Mouse (Mus musculus) embryonic facial prominence, embryonic 11.5 days (tissue): ENCODE results near the gene Ube2j1. TPM values are rescaled to one million over a fixed set of nuclear protein-coding genes. Genes with fewer than 3 reads are reported as not detected.

Experiments
- ATAC-seq: fragments of 200-750 bp; cut with Nextera tagmentation; replicated peaks from 2 replicates; pipeline ENCODE4 v1.8.0; 2017; ENCODE audit warnings: low read depth; ENCODE audit not compliant: insufficient number of reproducible peaks, low FRiP score, low TSS enrichment
- DNase-seq: peaks from one replicate; pipeline ENCODE4 v3.0.0-alpha.2; 2015; ENCODE audit warnings: low spot score
- H3K27ac ChIP-seq: fragments of 300-500 bp; sonication (generic); replicated peaks from 2 replicates; pipeline ENCODE4 v1.5.1; 2014; ENCODE audit warnings: mild to moderate bottlenecking, low read depth, low read length, control low read depth
- H3K27me3 ChIP-seq: fragments of 300-500 bp; sonication (generic); 2 replicates; pipeline ENCODE4 v1.6.1; 2014; ENCODE audit warnings: mild to moderate bottlenecking, low read length, moderate library complexity, mixed read lengths; ENCODE audit not compliant: control insufficient read depth, insufficient read depth
- H3K36me3 ChIP-seq: fragments of 300-500 bp; sonication (generic); replicated peaks from 2 replicates; pipeline ENCODE4 v1.6.1; 2014; ENCODE audit warnings: low read depth, mild to moderate bottlenecking, low read length, moderate library complexity, mixed read lengths; ENCODE audit not compliant: control insufficient read depth, insufficient read depth
- H3K4me1 ChIP-seq: fragments of 300-500 bp; sonication (generic); 2 replicates; pipeline ENCODE4 v1.6.1; 2014; ENCODE audit warnings: low read length, mixed read lengths; ENCODE audit not compliant: control insufficient read depth, insufficient read depth
- H3K4me2 ChIP-seq: fragments of 300-500 bp; sonication (generic); 2 replicates; pipeline ENCODE4 v1.6.1; 2014; ENCODE audit warnings: low read depth, mild to moderate bottlenecking, control low read depth, low read length, moderate library complexity
- H3K4me3 ChIP-seq: fragments of 300-500 bp; sonication (generic); 2 replicates; pipeline ENCODE4 v1.5.1; 2014; ENCODE audit warnings: low read depth, low read length, control low read depth
- H3K9ac ChIP-seq: fragments of 300-500 bp; sonication (generic); replicated peaks from 2 replicates; pipeline ENCODE4 v1.6.1; 2014; ENCODE audit warnings: mild to moderate bottlenecking, control low read depth, low read length
- H3K9me3 ChIP-seq: fragments of 300-500 bp; sonication (generic); replicated peaks from 2 replicates; pipeline ENCODE4 v1.6.1; 2016; ENCODE audit warnings: mild to moderate bottlenecking, low read length, inconsistent platforms, mixed read lengths; ENCODE audit not compliant: control insufficient read depth
- WGBS: fragments of 180-500 bp; shearing (Covaris S2); extraction: QIAGEN DNeasy Blood & Tissue Kit; methylation state at CpG from one replicate; pipeline ENCODE4 v1.1.7; 2014; 5-methylcytosine and 5-hydroxymethylcytosine counted together
- polyA plus RNA-seq: library from polyadenylated mRNA; unstranded; fragments of >200 nt; fragmentation: Nextera tagmentation; extraction: Ambion mirVana; gene quantifications from 2 replicates; pipeline ENCODE4 v1.2.1, GENCODE M21; 2014

Ube2j1 gene
- polyA plus RNA-seq, 1 experiment from 2014 or later = 47.1 TPM

DNA sequence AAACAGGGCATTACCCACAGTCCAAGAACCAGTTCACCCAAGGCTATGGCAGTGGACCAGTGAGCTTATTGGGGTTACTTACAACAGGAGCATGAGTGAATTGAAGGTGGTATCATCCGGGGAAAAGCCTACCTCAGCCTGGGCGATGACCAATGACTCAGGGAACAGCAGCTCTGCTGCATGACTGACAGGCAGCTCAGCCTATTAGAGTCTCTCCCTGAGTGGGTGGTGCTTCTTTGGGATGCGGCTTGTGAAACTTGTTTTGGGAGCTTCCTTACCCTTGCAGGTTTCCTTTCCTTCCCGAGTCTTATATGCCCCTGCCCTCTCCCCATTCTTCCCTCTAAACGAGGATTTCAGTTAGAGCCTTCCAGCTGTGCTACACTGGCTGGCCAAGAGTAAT is 21.4 kb downstream of the Ube2j1 start:
- H3K27me3 ChIP-seq = no peaks in the 10 kb centered on the region
- 85% methylated on average over 5 of the region's 5 CpGs for WGBS
- no peak overlapping the region for H3K27ac ChIP-seq
- no peak overlapping the region for H3K4me3 ChIP-seq
- no peaks in the 10 kb centered on the region for H3K4me1 ChIP-seq
- H3K9me3 ChIP-seq = no peaks in the 10 kb centered on the region
- peaks cover 2% of the 10 kb centered on the region for H3K36me3 ChIP-seq
- no peak overlapping the region for H3K9ac ChIP-seq
- ATAC-seq = no peak
- no peak overlapping the region for H3K4me2 ChIP-seq
- no peak for DNase-seq

DNA sequence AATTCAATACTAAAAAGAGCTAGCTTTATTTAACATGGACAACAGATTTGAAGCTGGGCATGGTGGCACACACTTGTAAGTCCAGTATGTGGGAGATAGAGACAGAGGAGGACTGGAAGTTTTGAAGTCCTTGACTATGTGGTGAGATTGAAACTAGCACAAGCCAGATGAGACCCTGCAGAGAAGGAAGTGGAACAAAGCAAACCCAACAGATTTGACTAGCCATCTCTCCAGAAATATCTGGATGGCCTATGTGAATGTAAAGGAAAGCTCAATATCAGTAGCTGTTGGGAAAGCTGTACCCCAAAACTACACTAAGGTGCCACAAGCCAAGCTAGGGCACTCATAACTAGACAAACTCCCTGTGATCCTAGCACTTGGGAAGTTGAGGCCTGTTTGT is 23.2 kb downstream of the Ube2j1 start:
- DNase-seq (no peak), ATAC-seq (no peak)

DNA sequence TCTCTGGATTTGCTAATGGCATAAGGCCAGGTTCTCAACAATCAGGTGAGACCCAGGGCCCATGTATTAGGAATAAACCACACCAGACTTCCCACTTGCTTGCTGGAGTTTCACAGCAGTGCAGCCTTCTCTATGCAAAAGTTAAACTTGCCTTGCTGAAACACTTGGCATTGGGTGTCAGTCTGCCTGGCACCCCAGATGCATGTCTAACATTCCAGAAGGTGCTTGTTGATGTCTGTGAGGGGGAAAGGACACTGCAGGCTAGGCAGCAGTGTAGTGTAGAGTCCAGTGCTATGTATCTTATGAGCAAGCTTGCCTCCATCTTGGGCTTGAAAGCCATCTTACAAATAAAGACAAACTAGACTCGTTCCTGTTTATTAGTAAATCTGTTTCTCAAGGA is 25.1 kb downstream of the Ube2j1 start:
- Histone ChIP-seq H3K4me2 (no peak overlapping the region), H3K36me3 (no peaks in the 10 kb centered on the region), H3K27ac (no peak overlapping the region), H3K9me3 (no peaks in the 10 kb centered on the region), H3K27me3 (no peaks in the 10 kb centered on the region), H3K4me1 (no peaks in the 10 kb centered on the region), H3K4me3 (no peak overlapping the region), H3K9ac (no peak overlapping the region)
- no peak for ATAC-seq
- DNase-seq = no peak
- WGBS = 82% methylated on average over 1 of the region's 1 CpGs

More for the DNA sequence above, 23.2 kb downstream of the Ube2j1 start:
- Histone ChIP-seq H3K4me1 (no peaks in the 10 kb centered on the region), H3K9me3 (no peaks in the 10 kb centered on the region), H3K36me3 (peaks cover 2% of the 10 kb centered on the region), H3K9ac (no peak overlapping the region), H3K27ac (no peak overlapping the region), H3K4me3 (no peak overlapping the region), H3K27me3 (no peaks in the 10 kb centered on the region), H3K4me2 (no peak overlapping the region)

DNA sequence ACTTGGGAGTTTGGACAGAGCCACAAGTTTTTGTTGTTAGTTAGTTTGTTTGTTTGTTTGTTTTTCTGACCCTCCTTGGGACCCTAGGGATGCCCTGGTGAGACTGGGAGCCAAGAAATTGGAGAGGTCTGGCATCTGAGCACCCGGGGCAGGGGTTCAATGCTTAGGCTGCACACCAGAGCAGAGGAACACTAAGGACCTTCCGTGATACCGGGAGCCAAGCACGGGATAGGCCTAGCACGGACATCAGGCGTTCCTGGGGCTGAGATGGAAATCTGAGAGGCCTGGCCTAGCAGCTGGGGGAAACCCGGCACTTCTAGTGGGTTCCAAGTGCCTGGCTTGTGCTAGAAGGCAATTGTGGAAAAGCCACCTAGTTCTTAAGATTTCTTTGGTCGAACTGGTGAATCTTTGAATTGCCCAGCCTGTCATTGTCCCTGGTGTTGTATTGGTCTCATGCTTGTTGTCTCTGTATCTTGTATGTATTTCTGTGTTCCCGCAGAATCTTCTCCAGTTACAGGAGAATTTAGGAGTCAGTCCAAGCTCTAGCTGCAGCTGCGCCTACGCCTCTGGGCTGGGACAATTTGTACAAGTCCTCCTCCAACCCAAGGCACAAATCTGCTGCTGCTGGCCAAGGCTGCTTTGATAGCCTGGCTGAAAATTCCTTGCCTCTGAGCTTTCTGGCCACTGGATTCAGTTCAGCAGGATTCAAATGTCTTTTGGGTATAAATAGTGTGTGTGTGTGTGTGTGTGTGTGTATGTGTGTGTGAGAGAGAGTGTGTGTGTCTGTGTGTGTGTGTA is 26.9 kb downstream of the Ube2j1 start:
- ATAC-seq (no peak), DNase-seq (peak; percentile 27)
- no peak overlapping the region for H3K4me2 ChIP-seq
- no peaks in the 10 kb centered on the region for H3K36me3 ChIP-seq
- H3K4me3 ChIP-seq = no peak overlapping the region
- H3K4me1 ChIP-seq = no peaks in the 10 kb centered on the region
- WGBS = 55% methylated on average over 11 of the region's 11 CpGs
- no peaks in the 10 kb centered on the region for H3K27me3 ChIP-seq
- no peaks in the 10 kb centered on the region for H3K9me3 ChIP-seq
- H3K27ac ChIP-seq = no peak overlapping the region
- no peak overlapping the region for H3K9ac ChIP-seq

DNA sequence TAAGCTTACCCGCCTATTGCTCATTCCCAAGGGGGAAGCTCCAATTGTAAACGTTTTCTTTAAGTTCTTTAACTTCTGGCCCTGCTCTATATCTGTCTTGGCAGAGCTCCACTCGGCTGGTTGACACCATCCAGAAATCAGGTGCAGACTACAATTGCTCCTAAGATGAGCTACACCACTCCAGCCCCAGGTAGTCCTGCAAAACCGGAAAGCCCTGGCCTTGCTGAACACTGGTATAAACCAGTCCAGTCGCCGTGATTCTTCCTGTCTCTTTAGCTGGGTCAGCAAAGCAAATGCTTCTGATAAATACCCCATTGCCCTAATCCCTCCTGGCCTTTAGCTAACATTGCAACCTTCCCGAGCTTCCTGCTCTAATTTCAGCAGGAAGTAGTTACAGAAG is 29.9 kb downstream of the Ube2j1 start:
- Histone ChIP-seq H3K9me3 (no peaks in the 10 kb centered on the region), H3K9ac (no peak overlapping the region), H3K4me1 (no peaks in the 10 kb centered on the region), H3K36me3 (no peaks in the 10 kb centered on the region), H3K4me2 (no peak overlapping the region), H3K27me3 (no peaks in the 10 kb centered on the region), H3K27ac (no peak overlapping the region), H3K4me3 (no peak overlapping the region)
- no peak for DNase-seq
- 34% methylated on average over 7 of the region's 7 CpGs for WGBS
- ATAC-seq = no peak

DNA sequence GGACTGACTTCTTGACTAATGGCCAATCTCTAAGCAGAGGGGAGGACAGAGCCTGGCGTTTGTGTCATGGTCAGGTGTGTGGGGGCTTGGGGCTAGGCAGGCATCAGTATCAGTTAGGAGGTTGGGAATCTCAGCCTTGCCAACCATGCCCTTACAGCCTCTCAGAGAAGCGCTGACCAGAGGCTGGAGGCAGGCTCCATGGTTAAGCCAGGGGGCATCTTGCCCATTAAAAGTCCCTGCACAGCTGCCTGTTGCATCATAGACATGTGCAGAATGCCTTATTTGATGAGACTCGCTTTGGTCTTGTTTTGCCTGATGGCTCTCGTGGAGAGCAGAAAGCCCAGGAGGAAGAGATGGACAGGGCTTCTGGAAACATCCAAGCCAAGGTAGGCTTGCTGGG is 31.8 kb downstream of the Ube2j1 start, which contains the start of gene Gabrr2:
TSS of gene Gabrr2 (plus strand) at position 19 of the 400 bp plus-strand sequence.
- H3K9ac ChIP-seq = no peak within 1 kb of the TSS
- H3K27ac ChIP-seq = no peak within 1 kb of the TSS
- H3K9me3 ChIP-seq = no peaks in the 10 kb centered on the region
- ATAC-seq (no peak), DNase-seq (no peak)
- no peaks in the 10 kb centered on the region for H3K27me3 ChIP-seq
- H3K4me1 ChIP-seq = no peaks in the 10 kb centered on the region
- WGBS = 91% methylated on average over 4 of the region's 4 CpGs
- H3K36me3 ChIP-seq = no peaks in the 10 kb centered on the region
- H3K4me2 ChIP-seq = no peak within 1 kb of the TSS
- H3K4me3 ChIP-seq = no peak within 1 kb of the TSS

DNA sequence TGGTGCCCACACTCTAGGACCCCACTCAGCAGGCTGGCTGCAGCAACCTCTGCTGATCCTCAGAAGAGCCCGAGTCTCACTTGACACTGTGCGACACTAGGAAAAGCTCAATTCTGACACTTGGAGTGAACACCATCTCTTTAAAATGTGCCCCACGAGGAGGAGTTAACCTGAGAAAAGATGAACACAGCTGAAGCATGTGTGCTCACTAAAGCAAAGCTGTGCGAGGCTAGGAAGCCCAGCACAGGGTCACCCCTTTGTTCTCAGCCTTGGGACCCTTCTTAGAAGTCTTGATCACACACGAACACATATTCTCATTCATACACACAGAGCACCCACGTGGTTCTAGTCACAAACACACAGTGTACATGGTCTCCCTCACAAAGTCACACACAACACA is 33.8 kb downstream of the Ube2j1 start:
- DNase-seq = no peak
- 81% methylated on average over 6 of the region's 6 CpGs for WGBS
- ATAC-seq = no peak
- H3K4me3 ChIP-seq = no peak overlapping the region
- H3K4me1 ChIP-seq = no peaks in the 10 kb centered on the region
- H3K36me3 ChIP-seq = no peaks in the 10 kb centered on the region
- no peaks in the 10 kb centered on the region for H3K27me3 ChIP-seq
- H3K27ac ChIP-seq = no peak overlapping the region
- no peaks in the 10 kb centered on the region for H3K9me3 ChIP-seq
- H3K4me2 ChIP-seq = no peak overlapping the region
- no peak overlapping the region for H3K9ac ChIP-seq

DNA sequence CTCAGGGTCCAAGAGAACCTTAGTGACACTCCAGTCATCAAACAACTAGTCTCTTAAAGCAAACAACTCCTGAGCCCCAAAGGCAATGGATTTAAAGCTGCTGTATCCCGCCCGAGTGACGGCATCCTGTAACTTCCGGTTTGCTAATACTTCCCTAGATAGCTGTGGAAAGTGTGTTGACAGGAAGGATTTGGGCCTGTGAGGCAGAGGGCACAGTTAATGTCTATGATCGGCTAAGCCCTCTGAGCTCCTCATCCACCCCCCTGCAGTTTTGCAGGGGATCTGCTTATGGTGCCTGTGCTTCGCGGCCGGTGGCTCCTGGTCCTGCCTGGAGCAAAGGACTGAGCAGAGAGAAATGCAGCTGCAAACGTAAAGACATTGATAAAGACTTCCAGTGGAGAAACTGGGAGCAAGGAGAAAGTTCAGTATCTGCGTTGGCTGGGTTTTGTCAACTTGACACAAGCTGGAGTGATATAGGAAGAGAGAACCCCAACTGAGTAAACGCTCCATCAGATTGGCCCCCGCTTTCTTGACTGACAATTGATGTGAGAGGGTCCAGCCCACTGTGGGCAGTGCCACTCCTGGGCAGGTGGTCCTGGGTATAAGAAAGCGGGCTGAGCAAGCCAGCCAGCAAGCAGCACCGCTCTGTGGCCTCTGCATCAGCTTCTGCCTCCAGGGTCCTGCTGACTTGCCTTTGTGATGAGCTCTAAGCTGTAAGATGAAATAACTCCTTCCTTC is 35.2 kb downstream of the Ube2j1 start:
- no peak overlapping the region for H3K27ac ChIP-seq

More for the DNA sequence above, 35.2 kb downstream of the Ube2j1 start:
- no peak for DNase-seq
- no peaks in the 10 kb centered on the region for H3K4me1 ChIP-seq
- no peak for ATAC-seq
- 56% methylated on average over 14 of the region's 14 CpGs for WGBS
- H3K4me2 ChIP-seq = no peak overlapping the region
- H3K9ac ChIP-seq = no peak overlapping the region
- H3K9me3 ChIP-seq = no peaks in the 10 kb centered on the region
- H3K4me3 ChIP-seq = no peak overlapping the region
- no peaks in the 10 kb centered on the region for H3K27me3 ChIP-seq
- H3K36me3 ChIP-seq = no peaks in the 10 kb centered on the region
